Mouse (Mus musculus) midbrain, embryonic 12.5 days (tissue): ENCODE data around the gene Cdc5l. TPM values are rescaled to one million over a fixed set of nuclear protein-coding genes. Genes with fewer than 3 reads are reported as not detected.
A peak's percentile ranks its signal among the peaks of the same experiment; 100 is the strongest.
"Not testable (repeated sequence)": the region's sequence is repeated elsewhere in the genome, so short reads cannot be mapped to it uniquely, and the experiment has no call there.

Experiments used
- ATAC-seq: fragments of 200-750 bp; cut with Nextera tagmentation; 2 replicates; pipeline ENCODE4 v1.8.0; 2017; ENCODE audit warnings: low read depth, moderate TSS enrichment, moderate library complexity; ENCODE audit not compliant: low FRiP score
- H3K27ac ChIP-seq: fragments of 300-500 bp; sonication (generic); replicated peaks from 2 replicates; pipeline ENCODE4 v1.5.1; 2016; ENCODE audit warnings: mild to moderate bottlenecking
- H3K27me3 ChIP-seq: fragments of 300-500 bp; sonication (generic); 2 replicates; pipeline ENCODE4 v1.6.1; 2016; ENCODE audit warnings: mild to moderate bottlenecking
- H3K36me3 ChIP-seq: fragments of 300-500 bp; sonication (generic); 2 replicates; pipeline ENCODE4 v1.6.1; 2016
- H3K4me1 ChIP-seq: fragments of 300-500 bp; sonication (generic); 2 replicates; pipeline ENCODE4 v1.6.1; 2016
- H3K4me2 ChIP-seq: fragments of 300-500 bp; sonication (generic); replicated peaks from 2 replicates; pipeline ENCODE4 v1.6.1; 2016; ENCODE audit warnings: mild to moderate bottlenecking, moderate library complexity
- H3K4me3 ChIP-seq: fragments of 300-500 bp; sonication (generic); 2 replicates; pipeline ENCODE4 v1.5.1; 2016; ENCODE audit warnings: mild to moderate bottlenecking
- H3K9ac ChIP-seq: fragments of 300-500 bp; sonication (generic); replicated peaks from 2 replicates; pipeline ENCODE4 v1.6.1; 2016; ENCODE audit warnings: mild to moderate bottlenecking, moderate library complexity
- H3K9me3 ChIP-seq: fragments of 300-500 bp; sonication (generic); 2 replicates; pipeline ENCODE4 v1.6.1; 2016; ENCODE audit warnings: mild to moderate bottlenecking
- WGBS: fragments of 180-500 bp; shearing (Covaris S2); methylation state at CpG from one replicate; pipeline ENCODE4 v1.1.7; 2016; 5-methylcytosine and 5-hydroxymethylcytosine counted together
- polyA plus RNA-seq: library from polyadenylated mRNA; unstranded; fragments of >200 nt; fragmentation: Nextera tagmentation; extraction: Ambion mirVana; gene quantifications from 2 replicates; pipeline ENCODE4 v1.2.1, GENCODE M21; 2016

Cdc5l gene
- polyA plus RNA-seq, 1 experiment from 2014 or later: 74.2 TPM

DNA sequence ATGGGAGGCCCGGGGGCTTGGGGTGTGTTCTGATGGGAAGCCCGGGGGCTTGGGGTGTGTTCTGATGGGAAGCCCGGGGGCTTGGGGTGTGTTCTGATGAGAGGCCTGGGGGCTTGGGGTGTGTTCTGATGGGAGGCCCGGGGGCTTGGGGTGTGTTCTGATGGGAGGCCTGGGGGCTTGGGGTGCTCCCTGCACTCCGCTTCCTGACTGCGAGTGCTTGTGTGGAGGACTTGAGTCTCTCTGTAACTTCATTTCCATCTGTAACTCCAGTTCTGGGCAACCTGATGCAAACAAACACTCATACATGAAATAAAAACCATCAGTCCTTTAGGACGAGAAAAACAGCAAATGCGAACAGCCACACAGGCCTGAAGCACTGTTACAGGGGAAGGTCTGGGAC lies 25.5 kb upstream of the Cdc5l start:
- Histone ChIP-seq H3K4me1 (peaks cover 12% of the 10 kb centered on the region), H3K9me3 (no peaks in the 10 kb centered on the region), H3K27ac (no peak overlapping the region), H3K4me2 (no peak overlapping the region), H3K36me3 (no peaks in the 10 kb centered on the region), H3K9ac (no peak overlapping the region), H3K4me3 (no peak overlapping the region), H3K27me3 (no peaks in the 10 kb centered on the region)
- no peak for ATAC-seq
- WGBS: 89% methylated on average over 8 of the region's 8 CpGs

DNA sequence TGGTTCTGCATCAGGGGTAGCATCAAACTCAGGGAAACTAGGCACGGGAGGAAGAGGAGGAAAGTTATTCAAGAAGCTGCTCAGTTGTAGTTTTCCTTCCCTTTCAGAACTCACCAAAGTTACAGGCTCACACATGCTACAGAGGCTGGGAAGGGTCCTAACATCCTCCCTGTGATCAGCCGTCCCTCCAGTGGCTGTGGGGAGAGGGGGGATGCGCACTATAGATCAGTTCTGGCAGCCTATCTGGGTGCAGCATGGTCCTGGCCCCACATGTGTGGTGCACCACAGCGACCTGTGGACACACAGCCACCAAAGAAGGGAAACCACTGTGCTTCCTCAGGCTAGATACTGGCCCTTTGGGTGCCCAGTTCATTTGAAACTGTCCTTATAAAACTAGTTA lies 25.0 kb upstream of the Cdc5l start:
- Histone ChIP-seq H3K4me1 (peaks cover 12% of the 10 kb centered on the region), H3K9me3 (no peaks in the 10 kb centered on the region), H3K9ac (no peak overlapping the region), H3K4me2 (no peak overlapping the region), H3K4me3 (no peak overlapping the region), H3K27me3 (no peaks in the 10 kb centered on the region), H3K36me3 (no peaks in the 10 kb centered on the region), H3K27ac (no peak overlapping the region)
- WGBS: 92% methylated on average over 4 of the region's 4 CpGs
- no peak for ATAC-seq

DNA sequence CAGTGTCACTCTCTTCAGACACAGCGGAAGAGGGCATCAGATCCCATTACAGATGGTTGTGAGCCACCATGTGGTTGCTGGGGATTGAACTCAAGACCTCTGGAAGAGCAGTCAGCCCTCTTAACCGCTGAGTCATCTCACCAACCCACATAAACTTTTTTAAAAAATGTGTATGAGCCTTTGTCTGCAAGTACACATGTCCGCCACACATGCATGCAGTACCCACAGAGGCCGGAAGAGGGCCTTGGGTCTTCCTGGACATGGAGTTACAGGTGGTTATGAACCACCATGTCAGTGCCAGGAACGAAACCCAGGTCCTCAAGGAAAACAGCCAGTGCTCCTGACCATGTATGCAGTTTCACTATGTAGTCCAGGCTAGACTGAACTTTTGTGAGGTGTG lies 23.9 kb upstream of the Cdc5l start:
- Histone ChIP-seq H3K9me3 (no peaks in the 10 kb centered on the region), H3K36me3 (no peaks in the 10 kb centered on the region), H3K4me1 (peaks cover 12% of the 10 kb centered on the region), H3K9ac (no peak overlapping the region), H3K27me3 (no peaks in the 10 kb centered on the region), H3K4me2 (no peak overlapping the region), H3K27ac (no peak overlapping the region), H3K4me3 (no peak overlapping the region)
- 92% methylated on average over 5 of the region's 5 CpGs for WGBS
- ATAC-seq: no peak

DNA sequence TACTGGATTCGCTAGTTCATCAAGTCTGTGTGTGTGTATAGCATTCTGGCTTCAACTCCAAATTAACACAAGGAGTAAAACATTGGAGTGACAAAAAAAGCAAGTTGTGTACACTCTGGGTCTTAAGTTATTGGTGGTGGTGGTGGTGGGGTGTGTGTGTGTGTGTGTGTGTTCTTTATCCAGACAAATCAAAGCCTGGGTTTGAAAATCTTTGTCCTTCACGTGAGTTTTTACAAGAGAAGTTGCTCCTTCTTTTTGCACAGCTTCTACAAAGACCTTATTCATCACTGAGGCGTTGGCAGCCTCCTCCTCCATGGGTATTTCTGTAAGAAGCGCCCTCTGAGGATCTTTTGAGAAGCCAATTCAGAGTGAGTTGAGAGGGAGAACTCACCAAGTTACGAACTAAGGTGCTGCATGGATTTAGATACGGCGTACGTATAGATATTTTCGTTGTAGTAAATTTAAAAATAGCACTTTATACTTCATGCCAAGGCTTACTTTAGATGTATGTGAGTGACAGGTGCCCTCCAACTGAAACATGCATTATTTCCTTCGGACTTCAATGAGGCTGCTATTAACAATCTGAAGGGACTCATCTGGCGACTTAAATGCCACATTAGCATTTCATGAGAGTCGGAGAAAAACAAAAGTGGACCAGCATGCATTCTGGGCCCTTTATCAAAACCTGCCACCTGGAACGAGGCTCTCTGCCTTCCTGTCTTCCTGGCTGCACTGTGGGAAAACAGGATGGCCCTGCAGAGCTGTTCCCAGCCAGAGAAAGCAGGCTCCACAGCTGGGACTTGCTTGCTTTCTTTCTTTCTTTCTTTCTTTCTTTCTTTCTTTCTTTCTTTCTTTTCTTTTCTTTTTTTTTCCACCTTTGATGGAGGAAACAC lies 23.0 kb upstream of the Cdc5l start:
- H3K27ac ChIP-seq: 0 out of 2 replicates have a peak overlapping the region, but pooled peaks have one; percentile 49
- H3K27me3 ChIP-seq: no peaks in the 10 kb centered on the region
- WGBS: 34% methylated on average over 13 of the region's 13 CpGs
- no peaks in the 10 kb centered on the region for H3K9me3 ChIP-seq
- H3K4me3 ChIP-seq: no peak overlapping the region
- 0 out of 2 replicates have a peak overlapping the region, but pooled peaks have one; percentile 12 for H3K9ac ChIP-seq
- no peaks in the 10 kb centered on the region for H3K36me3 ChIP-seq
- peak; percentile 38; the same call in 1 of the 2 replicates for ATAC-seq
- H3K4me1 ChIP-seq: peaks cover 12% of the 10 kb centered on the region
- H3K4me2 ChIP-seq: no peak overlapping the region

DNA sequence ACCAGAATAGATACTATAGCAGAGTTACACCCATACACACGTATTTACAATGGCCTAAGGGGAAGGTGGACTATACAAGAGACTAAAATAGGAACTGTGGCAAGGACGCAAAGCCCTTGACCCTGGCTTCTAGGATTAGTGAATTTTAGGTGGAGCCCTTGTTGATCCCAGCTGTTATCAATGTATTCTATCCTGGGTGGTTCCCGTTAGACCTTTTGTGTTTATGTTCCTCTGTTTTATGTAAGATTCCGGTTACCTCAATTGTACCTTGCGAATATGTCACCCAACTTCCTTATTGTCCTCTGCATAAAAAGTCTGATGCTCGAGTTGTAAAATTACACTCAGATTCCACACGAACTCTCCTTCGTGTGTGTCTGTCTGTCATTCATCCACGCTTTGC lies 22.2 kb upstream of the Cdc5l start:
- not testable (repeated sequence) for H3K27me3 ChIP-seq, H3K36me3 ChIP-seq, ATAC-seq, H3K9ac ChIP-seq, H3K27ac ChIP-seq, H3K4me2 ChIP-seq, H3K9me3 ChIP-seq, H3K4me3 ChIP-seq
- peaks cover 12% of the 10 kb centered on the region for H3K4me1 ChIP-seq
- WGBS: 88% methylated on average over 9 of the region's 9 CpGs

DNA sequence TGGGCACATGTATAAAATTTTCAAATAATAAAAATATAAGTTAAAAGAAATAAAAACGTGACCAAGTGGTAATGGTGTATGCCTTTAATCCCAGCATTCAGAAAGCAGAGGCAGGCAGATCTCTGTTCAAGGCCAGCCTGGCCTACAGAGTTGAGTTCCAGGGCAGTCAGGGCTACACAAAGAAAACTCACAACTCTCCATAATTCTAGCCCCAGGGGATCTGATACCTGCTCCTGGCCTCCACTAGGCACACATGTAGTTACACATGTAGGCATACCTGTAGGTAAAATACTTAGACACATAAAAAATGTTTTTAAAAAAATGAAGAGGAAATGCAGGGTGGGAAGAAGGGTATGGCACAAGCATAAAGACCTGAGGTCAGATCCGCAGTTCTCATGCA lies 21.3 kb upstream of the Cdc5l start:
- Histone ChIP-seq H3K27me3 (no peaks in the 10 kb centered on the region), H3K9me3 (no peaks in the 10 kb centered on the region), H3K4me2 (no peak overlapping the region), H3K4me3 (no peak overlapping the region), H3K27ac (no peak overlapping the region), H3K36me3 (no peaks in the 10 kb centered on the region), H3K9ac (no peak overlapping the region), H3K4me1 (peaks cover 12% of the 10 kb centered on the region)
- WGBS: 83% methylated on average over 2 of the region's 2 CpGs
- ATAC-seq: no peak

DNA sequence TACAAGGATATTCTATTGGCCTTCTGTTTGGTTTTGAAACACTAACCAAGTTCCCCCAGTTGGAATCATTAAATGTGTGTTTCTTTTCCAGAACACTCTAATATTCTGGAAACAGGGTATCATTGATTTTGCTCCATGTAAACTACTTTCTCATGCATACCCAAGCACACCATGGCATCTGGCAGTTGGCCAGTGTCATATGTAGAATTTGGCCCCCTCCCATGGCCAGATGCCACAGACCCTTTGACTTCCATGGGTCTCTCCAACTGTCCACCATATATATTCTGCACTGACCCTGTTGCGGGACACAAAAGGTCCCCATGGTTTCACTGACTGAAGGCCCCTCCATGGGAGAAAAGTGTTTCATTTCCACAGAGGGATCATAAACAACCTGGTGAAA lies 18.7 kb upstream of the Cdc5l start:
- no peak overlapping the region for H3K27ac ChIP-seq
- no peak overlapping the region for H3K4me2 ChIP-seq
- no peaks in the 10 kb centered on the region for H3K9me3 ChIP-seq
- no peak for ATAC-seq
- H3K9ac ChIP-seq: no peak overlapping the region
- no peak overlapping the region for H3K4me3 ChIP-seq
- WGBS: 94% methylated on average over 1 of the region's 1 CpGs
- H3K4me1 ChIP-seq: peaks cover 11% of the 10 kb centered on the region
- H3K36me3 ChIP-seq: no peaks in the 10 kb centered on the region
- H3K27me3 ChIP-seq: no peaks in the 10 kb centered on the region

DNA sequence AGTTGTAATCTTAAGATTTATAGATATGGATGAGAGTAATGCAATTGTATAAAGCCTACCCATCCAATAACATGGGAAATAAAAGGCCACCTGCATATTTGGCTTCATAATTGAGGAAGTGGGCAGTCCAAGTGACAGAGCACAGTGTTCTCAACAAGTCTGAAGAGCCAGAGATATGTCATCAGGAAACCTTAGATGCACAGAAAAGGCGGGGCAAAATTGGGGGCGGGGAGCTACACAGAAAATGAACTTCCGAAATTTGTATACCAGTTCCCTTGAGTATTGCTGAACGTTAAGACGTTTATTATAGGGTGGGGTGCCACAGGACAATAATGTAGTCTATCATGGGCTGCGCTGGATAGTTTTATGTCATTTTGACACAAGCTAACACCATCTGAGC lies 16.6 kb upstream of the Cdc5l start:
- no peaks in the 10 kb centered on the region for H3K27me3 ChIP-seq
- H3K9me3 ChIP-seq: no peaks in the 10 kb centered on the region
- no peak overlapping the region for H3K27ac ChIP-seq
- no peaks in the 10 kb centered on the region for H3K4me1 ChIP-seq
- no peak overlapping the region for H3K4me3 ChIP-seq
- WGBS: 91% methylated on average over 6 of the region's 6 CpGs
- ATAC-seq: no peak
- H3K4me2 ChIP-seq: no peak overlapping the region
- peaks cover 4% of the 10 kb centered on the region; the same call in 1 of the 2 replicates for H3K36me3 ChIP-seq
- no peak overlapping the region for H3K9ac ChIP-seq

DNA sequence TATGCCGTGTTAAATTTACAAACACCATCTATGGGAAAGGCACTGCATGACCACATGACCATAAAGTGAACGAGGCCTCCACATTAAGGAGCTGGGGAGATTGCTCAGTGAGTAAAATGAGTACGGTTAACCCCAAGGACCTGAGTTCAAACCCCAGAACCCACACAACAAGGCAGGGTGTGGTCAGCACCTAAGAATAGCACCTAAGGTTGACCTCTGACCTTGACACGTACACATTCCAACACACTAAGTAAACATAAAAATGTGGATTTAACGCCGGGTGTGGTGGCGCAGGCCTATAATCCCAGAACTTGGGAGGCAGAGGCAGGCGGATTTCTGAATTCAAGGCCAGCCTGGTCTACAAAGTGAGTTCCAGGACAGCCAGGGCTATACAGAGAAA lies 16.0 kb upstream of the Cdc5l start:
- no peak overlapping the region for H3K27ac ChIP-seq
- no peaks in the 10 kb centered on the region for H3K27me3 ChIP-seq
- no peaks in the 10 kb centered on the region for H3K9me3 ChIP-seq
- no peak overlapping the region for H3K4me3 ChIP-seq
- peaks cover 4% of the 10 kb centered on the region; the same call in 1 of the 2 replicates for H3K36me3 ChIP-seq
- 95% methylated on average over 8 of the region's 8 CpGs for WGBS
- no peak overlapping the region for H3K9ac ChIP-seq
- no peak overlapping the region for H3K4me2 ChIP-seq
- ATAC-seq: no peak
- H3K4me1 ChIP-seq: no peaks in the 10 kb centered on the region

DNA sequence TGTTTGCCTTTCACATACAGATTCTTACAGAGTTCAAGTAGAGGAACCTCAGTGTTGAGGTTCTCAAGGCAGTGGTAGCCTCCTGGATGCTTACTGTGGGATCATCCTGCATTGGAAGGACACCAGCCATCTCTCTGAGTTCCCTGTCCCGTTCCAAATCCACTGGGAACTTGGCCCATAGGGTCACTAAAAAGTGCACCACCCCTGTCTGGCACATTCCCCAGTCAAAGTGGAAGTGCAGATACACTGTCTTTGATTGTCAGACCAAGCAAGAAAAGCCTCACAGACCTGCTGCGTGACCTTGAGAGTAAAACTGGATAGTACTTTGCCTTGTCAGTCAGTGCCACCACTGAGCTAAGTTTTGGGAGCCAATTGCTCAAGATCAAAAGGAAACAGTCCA lies 13.5 kb upstream of the Cdc5l start:
- ATAC-seq: no peak
- no peaks in the 10 kb centered on the region for H3K4me1 ChIP-seq
- H3K4me3 ChIP-seq: no peak overlapping the region
- H3K27me3 ChIP-seq: no peaks in the 10 kb centered on the region
- 92% methylated on average over 2 of the region's 2 CpGs for WGBS
- H3K9me3 ChIP-seq: no peaks in the 10 kb centered on the region
- no peak overlapping the region for H3K9ac ChIP-seq
- no peak overlapping the region for H3K27ac ChIP-seq
- no peak overlapping the region for H3K4me2 ChIP-seq
- H3K36me3 ChIP-seq: peaks cover 4% of the 10 kb centered on the region; the same call in 1 of the 2 replicates

DNA sequence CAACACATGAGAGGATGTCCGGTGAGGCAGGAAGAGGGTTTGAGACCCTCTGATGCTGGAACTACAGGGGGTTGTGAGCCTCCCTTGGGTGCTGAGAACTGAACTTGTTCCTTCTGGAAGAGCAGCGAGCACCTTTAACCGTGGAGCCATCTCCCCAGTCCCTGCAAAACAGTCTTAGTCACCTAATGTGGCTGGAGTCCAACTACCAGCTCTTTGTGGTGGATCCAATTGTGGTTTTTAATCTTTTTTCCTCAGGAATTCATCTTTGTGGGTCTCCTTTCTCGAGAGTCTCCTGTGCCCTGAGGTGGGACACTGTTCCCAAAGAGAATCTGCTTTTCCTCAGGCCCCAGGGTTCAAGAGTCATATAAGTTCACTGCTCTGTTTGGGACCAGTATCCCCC lies 12.4 kb upstream of the Cdc5l start:
- Histone ChIP-seq H3K9me3 (no peaks in the 10 kb centered on the region), H3K9ac (no peak overlapping the region), H3K4me2 (no peak overlapping the region), H3K4me1 (no peaks in the 10 kb centered on the region), H3K27ac (no peak overlapping the region), H3K36me3 (peaks cover 6% of the 10 kb centered on the region), H3K27me3 (no peaks in the 10 kb centered on the region), H3K4me3 (no peak overlapping the region)
- ATAC-seq: no peak
- WGBS: 87% methylated on average over 4 of the region's 4 CpGs

DNA sequence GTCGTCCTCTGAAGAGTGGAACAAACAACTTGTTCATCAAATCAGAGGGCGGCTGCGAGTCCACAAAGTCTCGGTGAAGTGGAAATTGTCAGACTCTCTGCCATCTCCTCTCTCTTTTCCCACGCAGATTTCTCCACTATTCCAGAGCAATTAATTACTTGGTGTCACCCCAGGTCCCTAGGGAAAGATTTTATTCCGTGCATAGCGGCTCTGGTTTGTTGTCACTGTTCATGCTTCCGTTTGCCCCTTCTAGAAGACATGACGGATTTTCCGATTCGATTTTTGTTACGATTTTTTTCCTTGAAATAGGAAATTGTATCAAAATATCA lies 689 bp upstream of the Cdc5l start:
- Histone ChIP-seq H3K9ac (peak overlapping the region; percentile 83), H3K27ac (peak overlapping the region; percentile 95; the same call in 1 of the 2 replicates), H3K4me2 (peak overlapping the region; percentile 94), H3K9me3 (no peaks in the 10 kb centered on the region), H3K4me1 (peaks cover 20% of the 10 kb centered on the region), H3K36me3 (peaks cover 3% of the 10 kb centered on the region; the same call in 1 of the 2 replicates), H3K4me3 (peak overlapping the region; percentile 92), H3K27me3 (no peaks in the 10 kb centered on the region)
- WGBS: 10% methylated on average over 12 of the region's 12 CpGs
- no peak for ATAC-seq
